Mouse (Mus musculus) cerebellum, adult 2 months (tissue): ENCODE measurements around the gene Prps1l1.

Experiments used
- CTCF ChIP-seq: fragments of 200-500 bp; IDR thresholded peaks from 2 replicates; pipeline ENCODE4 v1.5.1; 2011; ENCODE audit warnings: low read depth, mild to moderate bottlenecking, control low read depth, low read length, moderate library complexity, borderline replicate concordance; ENCODE audit not compliant: insufficient read depth
- POLR2A ChIP-seq: fragments of 200-500 bp; IDR thresholded peaks from 2 replicates; pipeline ENCODE4 v1.6.1; 2011; ENCODE audit warnings: low read length, control low read depth, borderline replicate concordance; ENCODE audit not compliant: insufficient read depth

DNA sequence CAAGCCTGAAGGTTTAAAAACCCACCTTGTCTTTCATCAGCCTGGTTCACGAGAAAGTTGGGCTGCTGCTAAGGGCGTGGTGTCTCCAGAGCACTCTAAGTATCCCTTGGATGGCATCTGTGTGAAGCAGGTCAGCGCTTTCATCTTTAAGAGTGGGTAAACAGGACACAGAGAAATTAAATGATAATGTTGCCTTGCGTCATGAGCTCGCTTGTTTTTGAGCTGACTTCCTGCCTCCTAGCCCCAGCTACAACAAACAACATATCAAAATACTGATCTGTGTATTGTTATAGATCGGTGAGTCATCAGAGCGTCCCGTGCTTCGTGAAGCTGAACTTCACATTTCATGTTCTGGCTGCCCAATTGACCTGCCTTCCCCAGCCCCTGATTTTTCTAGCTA lies 36.7 kb downstream of the Prps1l1 start:
- TF ChIP-seq CTCF (no peak), POLR2A (no peak)
